Mouse (Mus musculus) MN1 (cell line): ENCODE results near the gene Sap25.
"Not testable (repeated sequence)": the region's sequence is repeated elsewhere in the genome, so short reads cannot be mapped to it uniquely, and the experiment has no call there.

Experiments used
- DNase-seq: peaks from one replicate; pipeline ENCODE4 v3.0.0-alpha.2; 2016; ENCODE audit warnings: low spot score

Gene Sap25

DNA sequence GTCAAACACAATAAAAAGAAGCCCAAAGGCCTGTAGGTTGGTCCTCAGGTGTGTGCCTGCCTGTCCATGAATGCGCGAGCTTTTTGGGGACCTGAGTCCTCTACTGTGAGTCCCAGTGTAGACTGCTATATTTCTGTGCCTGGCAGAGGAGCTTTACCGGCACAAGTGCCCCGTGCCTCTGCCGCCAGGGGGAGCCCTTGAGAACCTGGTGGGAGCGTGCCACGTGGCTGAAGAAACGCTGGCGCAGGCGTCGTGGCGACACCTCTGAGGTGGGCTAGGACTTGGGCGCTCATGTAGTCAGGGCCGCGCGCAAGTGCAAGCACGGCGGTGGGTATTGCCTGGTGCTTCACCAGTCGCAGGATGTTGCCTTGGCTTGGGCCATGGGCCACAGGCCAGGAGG is at the start of gene Sap25:
Gene Sap25 (plus strand): TSS at position 281 of the 400 bp plus-strand sequence.
- DNase-seq, result no peak

DNA sequence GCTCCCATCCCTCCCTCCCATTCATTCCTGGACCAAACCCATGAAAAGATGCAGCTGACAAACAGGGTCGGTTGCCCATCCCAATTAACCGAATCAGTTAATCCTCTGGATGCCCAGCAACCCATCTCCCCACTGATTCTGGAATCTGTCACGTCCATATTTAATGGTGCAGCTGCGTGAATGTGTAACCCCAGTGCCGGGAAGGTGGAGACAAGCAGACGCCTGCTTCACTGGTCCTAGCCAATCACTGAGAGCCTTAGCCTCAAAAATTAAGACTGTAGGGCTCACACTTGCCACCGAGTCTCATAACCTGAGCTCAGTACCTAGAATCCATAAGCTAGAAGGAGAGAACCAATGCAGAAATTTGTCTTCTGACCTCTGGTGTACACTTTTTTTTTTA is 45.2 kb upstream of the Sap25 start:
- DNase-seq, result no peak

DNA sequence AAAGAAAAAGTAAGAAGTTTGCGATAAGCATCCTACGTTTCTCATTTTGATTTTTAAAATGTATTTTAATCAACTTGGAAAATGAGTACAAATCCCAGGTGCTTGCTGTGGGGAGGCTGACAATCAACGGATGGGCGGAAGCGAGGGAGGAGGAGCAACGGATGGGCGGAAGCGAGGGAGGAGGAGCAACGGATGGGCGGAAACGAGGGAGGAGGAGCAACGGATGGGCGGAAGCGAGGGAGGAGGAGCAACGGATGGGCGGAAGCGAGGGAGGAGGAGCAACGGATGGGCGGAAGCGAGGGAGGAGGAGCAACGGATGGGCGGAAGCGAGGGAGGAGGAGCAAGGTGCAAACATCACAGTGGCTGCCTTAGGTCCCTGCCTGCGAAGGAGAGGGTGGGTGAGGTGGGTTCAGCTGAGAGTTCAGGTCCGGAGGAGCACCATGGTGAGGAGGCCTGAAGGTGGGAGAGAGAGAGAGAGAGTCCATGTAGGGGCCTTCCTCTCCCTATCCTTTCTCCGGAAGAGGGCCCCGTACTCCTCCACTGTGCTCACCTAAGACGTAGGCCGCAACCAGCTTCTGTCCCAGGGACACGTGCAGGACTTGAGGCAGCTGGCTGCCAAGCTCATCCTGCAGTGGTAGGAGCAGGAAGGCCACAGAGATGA is 44.4 kb upstream of the Sap25 start:
- no peak for DNase-seq

DNA sequence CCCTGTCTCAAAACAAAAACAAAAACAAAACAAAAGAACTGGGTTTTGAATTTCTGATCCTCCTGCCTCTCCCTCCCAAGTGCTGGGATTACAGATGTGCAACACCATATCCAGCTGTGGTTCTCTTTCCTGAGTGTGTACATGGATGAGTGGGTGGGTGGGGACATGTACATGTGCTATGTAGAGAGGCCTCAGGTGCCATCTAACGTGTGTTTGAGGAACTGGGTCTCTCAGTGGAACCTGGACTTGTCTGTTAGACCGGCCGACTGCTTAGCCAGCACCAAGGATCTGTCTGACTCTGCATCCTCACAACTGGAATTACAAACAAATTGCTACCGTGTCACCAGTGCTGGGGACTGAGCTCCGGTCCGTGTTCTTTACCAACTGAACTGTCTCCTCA is 43.5 kb upstream of the Sap25 start:
- no peak for DNase-seq

DNA sequence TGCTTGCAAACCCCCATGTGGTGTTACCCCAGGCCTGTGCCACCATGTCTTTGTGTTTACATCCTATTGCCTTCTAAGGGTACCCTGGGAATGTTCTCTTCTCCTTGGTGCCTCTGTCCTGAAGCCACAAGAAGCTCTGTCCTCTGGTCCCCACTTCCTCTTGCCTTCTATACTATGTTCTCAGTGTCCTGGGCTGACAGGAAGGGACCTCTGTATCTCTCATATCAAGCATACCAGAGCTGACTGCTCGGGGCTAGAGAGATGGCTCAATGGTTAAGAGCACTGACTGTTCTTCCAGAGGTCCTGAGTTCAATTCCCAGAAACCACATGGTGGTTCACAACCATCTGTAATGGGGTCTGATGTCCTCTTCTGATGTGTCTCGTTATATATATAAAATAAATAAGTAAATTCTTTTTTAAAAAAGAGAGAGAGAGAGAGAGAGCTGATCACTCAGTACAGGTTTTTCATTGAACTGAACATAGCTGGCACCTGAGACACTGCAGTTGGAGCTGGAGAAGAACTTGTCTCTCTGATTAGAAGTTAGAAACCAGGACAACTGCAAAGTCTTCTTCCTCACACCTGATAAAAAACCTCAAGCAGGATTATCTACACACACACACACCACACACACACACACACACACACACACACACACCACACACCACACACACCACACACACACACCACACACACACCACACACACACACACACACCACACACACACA is 42.9 kb upstream of the Sap25 start:
- DNase-seq, result no peak

DNA sequence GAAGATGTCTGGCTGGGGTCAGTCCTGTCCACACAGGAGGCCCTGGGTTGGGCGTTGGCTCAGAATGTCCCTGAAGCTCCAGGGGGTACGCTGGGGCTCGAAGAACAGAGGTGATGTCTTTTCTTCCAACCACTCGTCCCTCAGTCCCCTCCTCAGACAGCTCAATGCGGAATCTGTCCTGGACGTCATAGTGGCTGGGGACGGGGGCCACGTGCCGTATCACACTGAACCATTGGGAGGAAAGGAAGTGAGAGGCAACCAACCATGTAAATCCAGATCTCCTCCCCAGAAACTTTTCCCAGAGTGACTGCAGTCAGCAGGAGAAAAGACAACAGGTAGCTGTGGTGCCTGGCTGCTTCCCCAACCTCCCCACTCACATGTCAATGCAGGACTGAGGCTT is 41.5 kb upstream of the Sap25 start:
- no peak for DNase-seq

DNA sequence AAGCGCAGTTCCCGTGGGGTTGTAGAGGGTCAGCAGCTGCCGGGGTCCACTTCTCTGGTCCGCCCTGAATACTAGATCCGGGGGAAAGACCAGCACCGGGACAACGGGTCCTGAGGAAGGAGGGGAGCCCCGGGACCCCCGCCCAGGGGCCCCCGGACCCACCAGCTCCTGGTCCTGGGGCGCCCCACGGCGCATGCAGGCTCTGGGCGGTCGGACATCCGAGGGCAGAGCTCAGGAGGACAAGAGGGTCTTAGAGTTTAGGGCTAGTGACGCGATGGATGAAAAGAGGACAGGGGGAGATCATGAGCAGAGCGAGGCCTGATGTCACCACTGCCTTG is 40.9 kb upstream of the Sap25 start:
- no peak for DNase-seq

DNA sequence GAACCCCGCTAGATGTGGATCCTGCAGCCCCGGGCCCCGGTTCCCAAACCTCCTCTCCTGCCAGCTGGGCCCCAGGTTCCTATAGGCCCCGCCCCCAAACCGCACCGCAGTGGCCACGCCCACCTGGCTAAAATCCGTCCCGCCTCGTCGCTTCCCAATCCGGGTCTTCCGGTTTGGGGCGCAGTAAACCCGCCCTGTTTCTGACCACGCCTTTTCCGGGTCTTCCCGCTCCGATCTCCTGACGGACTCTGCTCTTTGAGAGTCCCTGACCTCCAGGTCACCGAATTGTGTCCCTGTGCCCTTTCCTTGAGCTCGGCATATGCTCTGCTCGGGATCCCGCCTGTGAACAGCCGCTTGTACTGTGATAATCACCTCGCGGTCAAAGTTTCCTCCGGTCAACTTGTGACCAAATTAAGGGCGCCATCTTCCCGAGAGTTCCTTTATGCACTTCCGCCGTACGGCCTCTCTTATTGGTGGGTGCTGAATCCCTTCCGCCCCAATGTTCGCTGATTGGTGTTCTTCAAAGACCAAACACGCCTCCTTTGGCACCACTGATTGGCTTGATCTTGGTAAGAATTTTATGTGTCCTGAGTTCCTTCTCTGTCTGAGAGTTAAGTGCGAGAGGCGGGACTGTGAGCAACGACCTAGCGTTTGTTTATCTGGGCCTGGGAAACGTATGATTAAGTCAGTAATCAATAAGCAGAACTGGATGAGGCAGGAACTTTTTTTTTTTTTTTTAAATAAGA is 40.3 kb upstream of the Sap25 start, which contains the start of gene Mospd3:
Gene Mospd3 (minus strand): TSS at position 440 of the 746 bp plus-strand sequence.
- peak; percentile 99 for DNase-seq

DNA sequence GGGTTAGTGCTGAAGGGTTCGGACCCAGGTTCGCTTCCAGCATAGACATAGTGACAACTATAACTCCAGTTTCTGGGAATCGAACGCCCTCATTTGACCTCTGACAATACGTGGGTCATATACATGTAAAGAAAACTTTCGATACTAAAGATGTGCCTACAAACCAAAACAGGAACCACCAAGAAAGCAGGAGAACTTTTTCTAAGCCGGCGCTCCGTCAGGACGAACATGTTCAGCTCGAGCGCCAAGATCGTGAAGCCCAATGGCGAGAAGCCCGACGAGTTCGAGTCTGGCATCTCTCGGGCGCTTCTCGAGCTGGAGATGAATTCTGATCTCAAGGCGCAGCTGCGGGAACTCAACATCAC is 39.8 kb upstream of the Sap25 start:
- DNase-seq, result no peak

DNA sequence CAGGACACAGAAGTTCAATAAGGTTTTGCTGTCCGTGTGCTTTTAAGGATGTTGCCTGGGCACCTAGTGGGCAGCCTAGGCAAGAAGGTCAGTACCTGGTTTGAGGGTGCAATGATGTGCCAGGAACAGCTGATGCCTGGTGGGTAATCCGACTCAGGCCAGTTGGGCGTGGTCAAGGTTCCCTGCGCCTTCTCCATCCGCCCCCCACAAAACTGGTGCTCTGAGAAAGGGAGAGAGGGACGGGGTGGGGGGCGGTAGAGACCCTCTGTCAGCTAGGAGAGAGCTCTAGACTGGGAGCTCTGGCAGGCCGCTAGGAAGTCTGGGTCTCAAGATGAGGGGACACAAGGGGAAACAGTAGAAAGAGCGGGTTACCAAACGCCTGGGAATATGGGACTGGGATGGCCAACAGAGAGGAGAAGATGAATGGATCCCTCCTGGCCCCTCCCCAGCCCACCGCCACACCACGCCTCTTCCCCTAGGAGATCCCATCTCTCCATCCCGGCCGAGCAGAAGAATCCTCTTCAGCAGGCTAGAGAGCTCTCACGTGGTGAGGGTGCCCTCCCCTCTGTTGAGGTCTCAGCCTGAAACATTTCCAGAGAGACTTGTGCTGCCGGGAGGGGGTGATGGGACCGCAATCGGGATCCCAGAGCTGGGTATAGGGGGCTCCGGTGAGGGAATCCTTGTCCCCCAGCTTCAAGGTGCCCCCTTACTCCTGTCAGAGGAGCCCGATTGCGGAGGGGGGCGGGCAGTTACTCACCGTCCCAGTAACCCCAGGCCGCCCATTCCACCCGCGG is 33.1 kb upstream of the Sap25 start:
- no peak for DNase-seq

DNA sequence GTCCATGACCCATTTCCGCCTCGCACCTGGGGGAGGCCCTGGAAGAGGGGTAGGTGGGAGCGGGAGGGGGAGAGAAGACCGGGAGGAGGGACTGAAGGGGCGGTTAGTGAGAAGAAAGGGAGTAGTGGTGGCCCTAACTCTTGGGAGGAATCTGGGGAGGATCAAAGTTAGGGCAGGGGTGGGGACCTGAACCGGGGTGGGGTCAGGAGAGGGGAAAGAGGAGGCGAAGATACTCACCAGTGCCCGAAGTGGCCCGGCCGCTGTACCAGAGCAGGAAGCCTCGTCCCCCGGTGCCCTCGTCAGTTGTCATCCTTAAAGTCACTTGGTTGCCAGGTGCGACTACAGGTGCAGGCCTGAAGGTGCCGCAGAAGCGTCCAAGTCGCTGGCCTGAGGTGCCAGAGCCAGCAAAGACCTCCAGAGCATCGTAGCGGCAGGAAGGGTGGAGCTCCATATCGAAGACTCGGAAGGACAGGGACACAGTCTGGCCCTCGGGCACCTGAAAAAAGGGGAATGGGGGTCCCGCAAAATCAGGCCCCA is 32.4 kb upstream of the Sap25 start:
- no peak for DNase-seq

DNA sequence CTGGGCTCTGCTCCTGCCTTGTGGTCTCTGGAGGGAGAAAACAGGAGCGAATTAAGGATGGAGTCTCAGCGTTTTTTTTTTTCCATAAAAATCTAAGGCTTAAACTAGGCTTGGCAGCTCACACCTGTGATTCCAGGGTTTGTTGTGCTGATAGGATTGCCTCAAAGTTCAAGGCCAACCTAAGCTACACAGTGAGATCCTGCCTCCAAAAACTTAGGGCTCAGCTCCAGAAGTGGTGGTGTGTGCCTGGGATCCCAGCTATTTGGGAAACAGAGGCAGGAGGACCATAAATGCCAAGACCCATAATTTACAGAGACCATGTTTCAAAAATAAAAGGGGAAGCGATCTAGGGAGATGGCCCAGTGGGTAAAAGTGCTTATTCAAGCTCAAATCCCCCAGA is 31.8 kb upstream of the Sap25 start:
- no peak for DNase-seq

DNA sequence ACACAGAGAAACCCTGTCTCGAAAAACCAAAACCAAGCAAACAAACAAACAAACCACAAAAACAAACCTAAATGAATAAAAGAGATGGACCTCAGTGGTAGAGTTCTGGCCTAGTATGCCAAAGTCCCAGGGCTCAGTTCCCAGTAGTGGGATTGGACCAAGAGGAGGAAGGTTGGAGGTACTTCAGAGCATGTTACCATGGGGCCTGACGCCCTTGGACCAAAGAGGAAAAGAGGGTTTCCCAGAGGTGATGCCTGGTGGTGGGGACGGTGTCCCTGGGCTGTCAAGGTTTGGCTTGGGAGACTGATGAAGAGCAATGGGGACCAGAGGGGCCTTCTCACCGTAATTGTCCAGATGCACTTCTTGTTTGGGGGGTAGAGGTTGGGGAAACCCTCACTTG is 31.1 kb upstream of the Sap25 start:
- no peak for DNase-seq

DNA sequence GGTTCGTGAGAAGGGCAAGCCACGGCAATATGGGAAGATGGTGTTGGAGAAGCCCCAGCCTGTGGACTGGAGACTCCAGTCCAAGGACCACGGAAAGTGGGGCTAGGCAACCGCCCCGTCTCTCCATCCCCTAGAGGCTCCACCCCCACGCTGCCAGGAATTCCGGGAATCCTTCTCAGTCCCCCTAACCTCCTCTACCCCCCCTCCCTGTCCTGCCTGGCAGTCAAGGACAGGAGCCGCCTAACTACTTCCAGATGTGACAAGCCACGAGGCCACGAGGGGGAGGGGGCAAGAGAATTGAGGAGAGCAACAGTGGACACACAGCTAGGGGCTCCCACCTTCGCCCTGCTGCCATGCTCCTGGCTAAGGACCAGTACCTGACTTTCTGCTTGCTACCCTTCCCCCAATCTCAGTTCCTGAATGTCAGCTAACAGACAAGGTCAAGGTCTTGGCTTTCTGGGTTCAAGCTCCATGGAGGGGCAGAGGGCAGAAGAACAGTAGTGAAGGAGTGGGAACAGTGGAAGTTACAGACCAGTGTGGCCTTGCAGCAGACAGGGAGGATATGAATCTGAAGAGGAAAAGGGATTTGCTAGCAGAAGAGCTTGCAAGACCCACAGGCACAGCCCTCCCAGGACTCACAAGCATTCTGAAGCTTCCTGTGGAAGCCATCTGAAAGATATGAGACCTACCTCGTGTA is 30.4 kb upstream of the Sap25 start:
- DNase-seq, result peak; percentile 66

DNA sequence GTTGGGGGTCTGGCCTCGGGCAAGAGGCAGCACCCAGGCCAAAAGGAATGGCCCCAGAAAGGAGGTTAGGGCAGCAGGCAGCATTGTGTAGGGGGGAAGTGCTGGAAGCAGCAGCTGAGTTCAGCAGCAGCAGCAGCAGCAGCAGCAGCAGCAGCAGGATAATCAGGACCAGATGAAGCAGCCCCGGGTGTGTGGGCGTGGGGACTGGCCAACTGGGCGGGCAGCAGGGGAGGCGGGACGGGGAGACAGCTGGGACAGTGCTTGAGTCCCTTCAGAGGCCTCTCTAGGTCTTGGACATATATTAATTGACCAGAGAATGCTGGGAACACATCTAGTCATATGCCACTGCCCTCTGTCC is 29.9 kb upstream of the Sap25 start:
- peak; percentile 83 for DNase-seq

DNA sequence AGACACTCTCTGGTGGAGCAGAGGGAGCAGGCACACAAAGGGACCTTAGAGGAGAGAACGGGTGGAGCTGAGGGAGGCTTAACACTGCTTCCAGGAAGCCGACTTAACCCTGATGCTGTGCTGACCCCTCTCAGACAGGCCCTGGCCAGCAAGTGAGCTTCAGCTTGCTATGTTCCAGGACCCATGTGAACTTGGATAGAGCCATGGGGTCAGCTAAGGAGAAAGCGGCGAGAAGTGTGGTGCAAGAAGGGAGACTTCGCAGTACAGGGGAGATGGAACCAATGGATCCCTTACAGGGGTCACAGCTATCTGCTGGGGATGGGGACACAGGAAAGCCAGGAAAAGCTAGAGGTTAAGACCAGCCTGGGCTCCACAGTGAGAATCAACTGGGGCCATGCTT is 28.1 kb upstream of the Sap25 start:
- no peak for DNase-seq

DNA sequence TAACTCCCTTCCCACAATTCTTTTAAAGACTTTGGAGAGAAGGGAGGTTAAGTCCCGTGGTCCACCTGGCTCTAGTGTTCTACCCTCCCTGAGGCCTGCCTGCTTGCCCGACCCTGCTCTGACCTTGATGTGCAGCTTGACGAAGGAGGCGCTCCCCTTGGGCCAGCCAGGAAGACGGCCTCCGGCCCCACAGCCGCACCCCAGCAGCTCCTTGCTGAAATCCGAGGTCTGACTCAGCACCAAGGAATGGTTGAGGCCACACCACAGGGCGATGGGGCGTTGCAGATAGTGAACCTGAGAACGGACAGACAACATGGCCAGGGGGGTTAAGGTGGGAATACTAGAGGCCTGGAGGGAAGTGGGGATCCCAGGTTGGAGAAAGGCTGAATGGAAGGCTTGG is 27.6 kb upstream of the Sap25 start, which contains the start of gene Pcolce:
Gene Pcolce (minus strand): TSS at position 235 of the 400 bp plus-strand sequence.
- no peak for DNase-seq

DNA sequence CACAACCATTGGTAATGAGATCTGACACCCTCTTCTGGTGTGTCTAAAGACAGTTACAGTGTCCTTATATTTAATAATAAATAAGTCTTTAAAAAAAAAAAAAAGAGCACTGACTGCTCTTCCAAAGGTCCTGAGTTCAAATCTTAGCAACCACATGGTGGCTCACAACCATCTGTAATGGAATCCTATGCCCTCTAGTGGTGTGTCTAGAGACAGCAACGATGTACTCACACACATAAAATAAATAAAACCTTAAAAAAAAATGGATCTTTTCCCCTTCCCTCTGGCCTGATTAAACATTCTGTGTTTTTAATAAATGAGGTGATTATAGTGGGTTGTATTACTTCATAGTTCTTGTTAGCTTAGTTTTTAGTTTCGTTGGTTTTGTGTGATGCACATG is 26.2 kb upstream of the Sap25 start:
- not testable (repeated sequence) for DNase-seq

DNA sequence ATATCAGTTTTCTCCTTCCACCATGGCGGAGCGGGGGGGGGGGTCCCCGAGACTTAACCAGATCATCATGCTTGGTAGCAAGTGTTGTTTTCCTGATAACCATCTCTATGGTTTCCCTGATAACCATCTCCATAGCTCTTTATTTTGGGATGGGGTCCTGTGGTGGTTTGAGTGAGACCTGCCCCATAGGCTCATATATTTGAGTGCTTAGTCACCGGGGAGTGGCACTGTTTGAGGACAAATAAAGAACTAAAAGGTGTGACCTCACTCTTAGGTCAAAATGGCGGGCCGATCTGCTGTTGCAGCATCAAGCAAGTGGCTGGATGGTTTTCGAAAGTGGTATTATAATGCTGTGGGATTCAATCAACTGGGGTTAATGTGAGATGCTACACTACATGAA is 25.8 kb upstream of the Sap25 start:
- no peak for DNase-seq

DNA sequence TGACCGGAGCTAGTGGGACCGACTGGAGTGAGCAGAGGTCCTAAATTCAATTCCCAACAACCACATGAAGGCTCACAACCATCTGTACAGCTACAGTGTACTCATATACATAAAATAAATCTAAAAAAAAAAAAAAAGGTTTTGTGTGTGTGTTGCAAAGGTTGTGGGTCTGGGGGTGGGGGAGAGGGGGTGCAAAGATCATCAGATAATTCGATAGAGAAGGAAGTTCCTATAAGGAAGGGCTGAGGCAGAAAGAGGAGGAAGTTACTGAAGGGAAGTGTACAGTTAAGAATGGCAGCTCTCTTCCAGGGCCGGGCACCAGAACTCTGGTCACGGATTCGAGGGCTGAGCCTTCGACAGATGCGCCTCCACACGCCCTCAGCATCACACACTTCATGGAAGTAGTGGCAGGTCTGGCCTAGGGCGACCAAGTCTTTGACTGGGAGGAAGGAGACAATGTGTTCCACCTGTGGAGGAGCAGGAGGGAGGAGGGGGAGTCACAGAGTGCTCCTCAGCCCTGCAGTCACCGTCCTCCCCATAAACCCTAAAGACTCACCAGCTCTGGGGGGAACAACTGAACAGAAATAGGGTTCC is 17.1 kb upstream of the Sap25 start:
- no peak for DNase-seq

DNA sequence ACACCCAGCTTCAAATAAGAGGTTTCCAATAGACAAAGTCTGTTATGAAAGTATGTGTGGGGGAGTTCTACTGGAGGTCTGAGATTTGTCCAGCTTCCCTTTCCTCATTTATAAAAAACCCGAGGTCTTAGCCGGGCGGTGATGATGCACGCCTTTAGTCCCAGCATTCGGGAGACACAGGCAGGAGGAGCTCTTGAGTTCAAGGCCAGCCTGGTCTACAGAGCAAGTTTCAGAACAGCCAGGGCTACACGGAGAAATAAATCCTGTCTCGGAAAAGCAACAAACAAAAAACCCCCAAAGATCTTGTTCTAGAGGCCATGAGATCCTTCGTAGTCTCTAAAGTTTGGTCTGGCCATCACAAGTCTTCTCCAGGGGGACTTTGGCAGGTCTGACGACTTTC is 13.1 kb upstream of the Sap25 start:
- DNase-seq, result peak; percentile 61
